ENCODE assay signal across 31 mouse cellular contexts in genomic region chr11:34759582-34759981, GRCm38 (mm10).
"Had no signal": no experiment of that assay in that cellular context is flagged by ENCODE, and none has a peak within 500 bp of the region (broad histone marks: within the 10 kb centered on the region; RNA-seq: fewer than 3 reads in every experiment).

No protein-coding gene starts in this region.

- H3K27ac ChIP-seq: heart, embryonic 13.5 days; heart, embryonic 15.5 days; hindbrain, embryonic 10.5 days; hindbrain, embryonic 12.5 days; hindbrain, embryonic 13.5 days; hindbrain, embryonic 14.5 days; hindbrain, embryonic 15.5 days; hindbrain, postnatal 0 days; intestine, embryonic 15.5 days; kidney, embryonic 15.5 days; kidney, postnatal 0 days; layer of hippocampus, adult 2 months; left cerebral cortex, adult 2 months had no signal

- H3K4me3 ChIP-seq: heart, embryonic 12.5 days; heart, embryonic 13.5 days; heart, embryonic 15.5 days; hindbrain, embryonic 10.5 days; hindbrain, embryonic 12.5 days; hindbrain, embryonic 13.5 days; hindbrain, embryonic 15.5 days; intestine, embryonic 15.5 days; kidney, embryonic 15.5 days; layer of hippocampus, adult 2 months; left cerebral cortex, adult 2 months had no signal

- H3K9ac ChIP-seq: heart, embryonic 12.5 days; heart, embryonic 13.5 days; heart, embryonic 15.5 days; hindbrain, embryonic 12.5 days; hindbrain, embryonic 13.5 days; hindbrain, embryonic 14.5 days; hindbrain, embryonic 15.5 days; intestine, embryonic 15.5 days; kidney, embryonic 15.5 days had no signal

- DNase-seq: heart, postnatal 10 days; heart, postnatal 14 days; heart, postnatal 36 days; heart, postnatal 4 days; kidney, adult 11 months; kidney, adult 18-20 months; kidney, adult 2 months; kidney, adult 8-10 months; kidney, adult 9 months; kidney, postnatal 10 days; kidney, postnatal 14 days; kidney, postnatal 25 days; kidney, postnatal 36 days; kidney, postnatal 4 days; layer of hippocampus, adult 9-11 months; layer of hippocampus, postnatal 36 days had no signal

- H3K36me3 ChIP-seq: heart, embryonic 12.5 days; heart, embryonic 13.5 days; heart, embryonic 15.5 days; hindbrain, embryonic 10.5 days; hindbrain, embryonic 12.5 days; hindbrain, embryonic 13.5 days; hindbrain, embryonic 15.5 days; intestine, embryonic 15.5 days; kidney, embryonic 15.5 days had no signal

- H3K4me1 ChIP-seq: heart, embryonic 12.5 days; heart, embryonic 13.5 days; heart, embryonic 15.5 days; hindbrain, embryonic 10.5 days; hindbrain, embryonic 12.5 days; hindbrain, embryonic 13.5 days; hindbrain, embryonic 15.5 days; intestine, embryonic 15.5 days; kidney, embryonic 15.5 days had no signal

- H3K4me2 ChIP-seq: heart, embryonic 11.5 days; heart, embryonic 12.5 days; heart, embryonic 13.5 days; heart, embryonic 15.5 days; hindbrain, embryonic 12.5 days; hindbrain, embryonic 13.5 days; hindbrain, embryonic 14.5 days; hindbrain, embryonic 15.5 days; intestine, embryonic 15.5 days; kidney, embryonic 15.5 days had no signal

- H3K27me3 ChIP-seq: heart, embryonic 12.5 days; heart, embryonic 13.5 days; heart, embryonic 15.5 days; hindbrain, embryonic 12.5 days; hindbrain, embryonic 13.5 days; hindbrain, embryonic 15.5 days; intestine, embryonic 15.5 days; kidney, embryonic 15.5 days had no signal

- H3K9me3 ChIP-seq: heart, embryonic 12.5 days; heart, embryonic 13.5 days; heart, embryonic 15.5 days; hindbrain, embryonic 10.5 days; hindbrain, embryonic 12.5 days; hindbrain, embryonic 13.5 days; hindbrain, embryonic 15.5 days; intestine, embryonic 15.5 days; kidney, embryonic 15.5 days had no signal
